Mouse (Mus musculus): ENCODE measurements at regions not wholly inside any gene's neighbourhood (a gene's known extent, or its start where the extent isn't known, plus 50 kb on each side); places are given as distances from the start of the nearest gene placed in this dataset.

- TF ChIP-seq TCF12 (IDR thresholded peaks at IDR 0.05; ENCODE audit: insufficient read depth, poor library complexity, severe bottlenecking) = no peak
- no peak for TF ChIP-seq POLR2A (IDR thresholded peaks at IDR 0.05; ENCODE audit: insufficient read length, low read depth)
- no peak for TF ChIP-seq POLR2AphosphoS2 (IDR thresholded peaks at IDR 0.05; ENCODE audit: insufficient read length, low read depth)
- no peak for TF ChIP-seq MAX (IDR thresholded peaks at IDR 0.05; ENCODE audit: low read depth)
- no peak for TF ChIP-seq USF1 (IDR thresholded peaks at IDR 0.05; ENCODE audit: low read depth)
- no peak for TF ChIP-seq CEBPB (IDR thresholded peaks at IDR 0.05; ENCODE audit: insufficient read depth, poor library complexity, severe bottlenecking)
These were observed 160.6 kb upstream of the Car8 start for GRCm38 (mm10) chr4:8399430-8399829.

Data from myocyte (in vitro differentiated cells).